Mouse (Mus musculus) layer of hippocampus, postnatal 36 days (tissue): ENCODE results near the gene Bicra. TPM values are rescaled to one million over a fixed set of nuclear protein-coding genes. Genes with fewer than 3 reads are reported as not detected.

Source experiments
- DNase-seq, 2 experiments: peaks; one replicate each; pipeline ENCODE4 v3.0.0; 2022
- total RNA-seq, 2 experiments: library from RNA; stranded (reverse); gene quantifications; 2 replicates each; pipeline ENCODE4 v1.2.3; 2021

Gene Bicra
- total RNA-seq, 2 experiments from 2014 or later = 19.5 to 21.9 TPM

DNA sequence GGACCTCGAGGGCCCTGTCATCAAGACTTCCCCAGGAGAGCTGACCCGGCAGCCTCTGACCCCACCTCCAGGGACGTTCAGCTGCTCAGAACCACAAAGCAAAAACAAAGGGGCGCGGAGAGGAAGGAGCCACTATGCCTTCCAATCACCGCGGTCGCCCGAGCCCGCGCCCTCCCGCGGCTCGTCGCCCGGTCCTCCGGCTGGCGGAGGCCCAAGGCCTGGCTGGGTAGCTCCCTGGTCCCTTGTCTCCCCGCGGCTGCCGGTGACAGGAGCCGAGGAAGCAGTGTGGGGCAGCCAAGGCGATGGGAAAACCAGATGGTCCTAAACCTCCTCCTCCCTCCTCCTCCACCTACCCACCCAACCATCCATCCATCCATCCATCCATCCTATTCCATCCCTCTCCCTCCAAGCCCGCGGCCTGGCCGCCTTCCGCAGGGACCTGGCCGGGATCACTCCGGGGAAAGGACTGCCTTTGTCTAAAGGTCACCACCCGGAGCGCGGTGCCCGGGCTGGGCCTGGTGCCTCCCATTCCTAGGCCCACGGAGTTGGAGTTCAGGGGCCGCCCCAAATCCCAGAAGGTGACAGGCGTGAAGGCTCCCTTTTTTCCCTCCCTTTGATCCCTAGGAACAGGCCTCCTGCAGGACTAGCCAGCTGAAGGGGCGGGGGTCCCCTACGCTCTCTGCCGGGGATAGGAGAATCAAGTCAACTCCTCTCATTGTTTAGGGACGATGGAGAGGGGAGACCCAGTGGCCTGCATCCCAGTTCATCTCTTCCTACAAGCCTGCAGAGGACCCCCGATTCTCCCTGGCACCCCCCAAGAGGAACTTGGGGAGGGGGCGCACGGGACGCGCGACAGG lies 1.0 kb downstream of the Bicra start:
- peak; percentile 74 to 77 for DNase-seq

- no peak for DNase-seq
Observed at GRCm38 (mm10) chr7:16046101-16046480, 1.6 kb downstream of the Bicra start.

DNA sequence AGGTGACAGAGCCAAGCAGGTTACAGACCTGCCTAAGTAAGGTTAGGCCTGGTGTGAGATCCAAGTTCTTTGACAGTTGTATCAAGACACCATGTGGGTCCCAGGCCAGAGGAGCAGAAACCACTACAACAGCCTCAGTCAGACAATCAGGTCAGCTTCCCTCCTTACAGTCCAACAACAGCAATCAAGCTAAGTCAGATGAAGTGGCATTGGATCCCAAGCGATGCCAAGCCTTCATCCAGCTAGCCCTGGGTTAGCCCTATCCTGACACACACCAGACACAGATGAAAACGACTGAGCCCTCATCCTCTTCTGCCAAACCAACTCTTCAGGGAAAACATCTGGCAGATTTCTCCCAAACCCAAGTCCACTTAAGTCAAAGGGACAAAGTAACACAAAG lies 2.2 kb downstream of the Bicra start:
- no peak for DNase-seq

DNA sequence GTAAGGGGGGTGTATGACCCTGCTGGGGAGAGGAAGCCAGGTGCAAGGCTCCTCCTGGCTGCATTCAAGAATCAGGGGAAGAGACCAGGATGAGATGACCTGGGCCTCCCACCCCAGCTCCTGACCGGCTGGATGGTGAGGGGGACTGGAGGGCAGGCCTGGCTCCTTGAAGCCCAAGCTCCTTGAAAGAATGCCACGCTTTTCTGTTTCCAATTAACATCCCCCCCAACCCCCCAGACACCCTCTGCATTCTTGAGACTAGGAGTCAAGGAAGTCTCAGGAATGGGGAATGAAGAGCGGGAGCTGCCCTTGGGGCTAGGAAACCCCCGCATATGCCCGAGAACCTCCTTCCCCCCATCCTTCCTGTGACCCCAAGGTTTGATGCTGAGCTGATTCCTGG lies 3.2 kb downstream of the Bicra start:
- DNase-seq = no peak

GRCm38 (mm10) chr7:16043861-16044435 lies 3.8 kb downstream of the Bicra start:
- no peak for DNase-seq

DNA sequence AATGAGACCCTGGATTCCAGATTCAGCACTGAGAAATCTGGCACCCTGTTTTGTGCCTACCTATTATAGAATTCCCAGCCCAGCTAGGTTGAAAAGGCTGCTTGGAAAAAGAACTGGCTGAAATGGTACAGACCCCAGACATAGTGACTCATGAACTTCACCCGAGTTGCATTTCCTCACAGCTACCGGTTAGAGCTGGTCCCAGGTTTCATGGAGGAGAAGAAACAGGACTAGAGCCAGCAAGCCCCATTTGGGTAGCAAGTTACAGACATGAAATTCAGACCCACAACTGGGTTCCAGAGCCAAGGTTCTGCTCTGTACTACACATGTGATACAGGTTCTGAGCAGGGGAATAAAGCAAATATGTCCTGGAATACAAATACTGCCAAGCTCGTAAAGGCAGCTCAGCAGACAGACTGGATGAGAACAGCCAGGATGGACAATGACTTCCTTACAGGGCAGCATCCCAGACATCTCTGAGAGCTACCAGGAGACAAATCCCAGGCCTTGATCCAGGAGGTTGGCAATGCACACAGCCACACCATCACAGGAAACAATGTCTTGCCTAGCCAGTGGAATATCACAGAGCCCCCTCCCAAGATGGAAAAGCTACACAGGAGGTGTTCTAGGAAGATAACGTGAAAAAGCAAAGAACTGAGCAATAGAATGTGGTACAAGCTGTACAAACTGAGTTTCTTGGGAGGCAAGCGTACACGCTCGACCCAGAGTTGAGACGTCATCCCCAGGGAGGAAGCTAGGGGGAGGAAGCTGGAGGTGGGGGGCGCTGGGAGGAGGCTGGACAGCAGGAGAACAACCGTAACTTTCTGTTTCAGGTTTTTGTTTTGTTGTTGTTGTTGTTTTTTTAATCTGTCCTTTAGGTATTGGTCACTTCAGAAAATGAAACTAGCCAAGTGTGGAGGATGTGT lies 4.6 kb downstream of the Bicra start:
- DNase-seq = no peak

DNA sequence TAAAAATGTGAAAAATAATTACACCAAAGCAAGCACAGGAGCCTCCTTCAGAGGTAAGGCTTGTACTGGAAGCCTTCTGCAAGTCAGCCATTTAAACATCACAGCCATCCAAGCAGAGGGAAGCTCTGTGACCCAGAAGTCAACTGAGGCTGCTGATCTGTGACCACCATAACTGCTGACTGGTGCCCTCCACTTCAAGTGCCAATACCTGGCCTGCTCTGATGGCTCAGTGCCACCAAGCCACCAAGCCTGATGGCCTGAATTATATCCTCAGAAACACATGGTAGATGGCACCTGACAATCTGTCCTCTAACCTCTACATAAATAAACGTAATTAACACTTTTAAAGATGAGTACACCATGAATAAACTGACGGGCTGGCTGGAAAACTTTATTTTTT lies 6.5 kb downstream of the Bicra start:
- DNase-seq = no peak

- no peak for DNase-seq
Observed at GRCm38 (mm10) chr7:16039363-16039762, 8.4 kb downstream of the Bicra start.

DNA sequence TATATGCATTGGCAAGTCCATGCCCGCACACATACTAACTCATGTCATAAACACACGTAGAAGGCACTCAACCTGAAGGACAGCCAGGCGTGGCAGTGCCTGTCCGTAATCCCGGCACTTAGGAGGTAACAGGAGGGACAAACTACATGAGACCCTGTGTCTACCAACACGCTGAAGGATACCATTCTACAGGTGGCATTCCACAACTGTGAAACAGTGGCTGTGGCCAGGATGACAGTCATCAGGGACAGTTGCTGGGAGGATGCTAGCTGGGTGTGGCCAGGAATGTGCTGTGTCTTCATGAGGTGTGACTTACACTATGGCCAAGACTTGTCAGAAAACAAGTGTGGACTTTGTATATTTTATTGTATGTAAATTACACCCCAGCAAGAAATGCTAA lies 10.7 kb downstream of the Bicra start:
- DNase-seq = no peak

GRCm38 (mm10) chr7:16033580-16034461 lies 13.9 kb downstream of the Bicra start:
- DNase-seq = no peak

DNA sequence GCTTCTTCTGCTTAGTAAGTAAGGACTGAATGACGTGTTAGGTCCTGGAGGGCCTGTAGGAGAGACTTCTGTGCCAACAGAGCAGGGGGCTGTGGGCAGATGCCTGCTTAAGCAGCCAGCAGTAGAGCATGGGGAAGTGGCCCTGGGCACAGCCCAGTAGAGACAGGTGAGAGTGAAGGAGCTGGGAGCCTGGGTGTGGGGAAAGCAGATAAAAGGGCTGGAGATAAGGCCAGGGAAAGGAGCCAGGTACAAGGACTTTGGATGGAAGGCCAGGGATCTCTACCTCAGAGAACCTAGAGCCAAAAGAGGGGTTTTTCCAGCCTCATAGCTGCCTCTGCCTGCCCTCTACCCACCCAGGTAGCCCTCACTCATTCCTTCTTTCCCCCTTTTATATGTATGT lies 14.7 kb downstream of the Bicra start:
- no peak for DNase-seq

GRCm38 (mm10) chr7:16031072-16031471 lies 16.6 kb downstream of the Bicra start:
- DNase-seq = no peak

DNA sequence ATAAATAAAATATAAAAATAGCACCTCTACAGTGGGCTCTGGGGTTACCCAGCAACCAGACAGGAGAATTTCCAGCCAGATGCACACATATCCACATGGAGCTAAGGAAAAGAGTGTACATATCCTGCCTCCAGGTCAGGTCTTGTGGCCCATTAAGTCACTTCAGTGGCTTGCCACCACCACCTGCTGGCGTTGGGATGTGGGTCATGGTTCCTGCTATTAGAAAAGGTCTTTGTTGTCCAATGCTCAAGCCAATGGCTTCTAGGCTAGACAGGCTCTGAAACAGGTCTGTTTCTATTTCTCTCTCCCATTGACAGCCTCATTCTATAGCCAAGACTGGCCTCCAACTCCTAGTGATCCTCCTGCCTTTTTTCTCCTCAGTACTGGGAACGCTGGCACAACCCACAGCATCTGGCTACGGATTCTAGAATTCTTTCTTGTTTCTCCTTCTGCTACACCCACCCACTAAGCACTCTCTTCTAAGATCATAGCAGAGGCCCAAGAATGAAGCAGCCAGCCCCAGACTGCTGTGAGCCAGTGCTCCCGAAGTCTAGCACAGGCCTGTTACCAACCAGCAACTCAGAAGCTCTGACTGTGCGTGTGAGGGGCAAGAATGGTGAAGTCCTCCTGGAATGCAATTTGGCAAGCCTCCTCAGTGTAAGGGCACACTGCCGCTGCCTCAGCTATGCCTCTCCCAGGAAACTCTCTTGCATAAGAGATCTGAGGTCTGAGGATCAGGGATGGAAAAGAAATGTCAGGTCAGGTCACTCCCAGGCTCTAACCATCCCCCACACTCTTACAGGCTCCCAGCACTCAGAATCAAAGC lies 19.4 kb downstream of the Bicra start:
- peak in 1 of 2 experiments; percentile 28 for DNase-seq

- DNase-seq = no peak
Observed at GRCm38 (mm10) chr7:16024603-16025222, 23.0 kb downstream of the Bicra start.

GRCm38 (mm10) chr7:16019256-16020094 lies 28.2 kb downstream of the Bicra start:
- DNase-seq = no peak

- no peak for DNase-seq
Observed at GRCm38 (mm10) chr7:16018016-16018810, 29.5 kb downstream of the Bicra start.

GRCm38 (mm10) chr7:16015384-16015783 lies 32.3 kb downstream of the Bicra start:
- DNase-seq = no peak

GRCm38 (mm10) chr7:16014521-16015175 lies 33.1 kb downstream of the Bicra start:
- DNase-seq = no peak
